Mouse (Mus musculus) B cell, adult 2 months (primary cell): ENCODE measurements at regions not wholly inside any gene's neighbourhood (a gene's known extent, or its start where the extent isn't known, plus 50 kb on each side); places are given as distances from the start of the nearest gene placed in this dataset.

Experiments
- DNase-seq, 2 experiments: peaks; one replicate each; pipeline ENCODE4 v3.0.0; 2022

DNA sequence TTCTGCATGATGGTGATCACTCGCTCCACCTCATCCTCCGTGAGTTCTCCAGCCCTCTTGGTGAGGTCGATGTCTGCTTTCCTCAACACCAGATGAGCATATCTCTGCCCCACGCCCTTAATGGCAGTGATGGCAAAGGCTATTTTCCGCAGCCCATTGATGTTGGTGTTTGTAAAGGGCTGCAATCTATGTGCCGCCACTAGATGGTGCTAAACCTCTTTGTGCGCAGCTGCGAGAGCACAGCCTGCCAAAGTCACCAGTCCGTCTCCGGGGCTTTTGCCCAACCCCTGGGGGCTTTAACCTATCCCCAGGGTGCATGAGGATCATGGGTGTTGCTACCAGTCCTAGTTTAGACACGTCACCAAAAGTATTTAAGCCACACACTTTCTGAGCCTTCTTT, 140.9 kb upstream of the Cts3 start:
- DNase-seq = peak; percentile 1 to 3

DNA sequence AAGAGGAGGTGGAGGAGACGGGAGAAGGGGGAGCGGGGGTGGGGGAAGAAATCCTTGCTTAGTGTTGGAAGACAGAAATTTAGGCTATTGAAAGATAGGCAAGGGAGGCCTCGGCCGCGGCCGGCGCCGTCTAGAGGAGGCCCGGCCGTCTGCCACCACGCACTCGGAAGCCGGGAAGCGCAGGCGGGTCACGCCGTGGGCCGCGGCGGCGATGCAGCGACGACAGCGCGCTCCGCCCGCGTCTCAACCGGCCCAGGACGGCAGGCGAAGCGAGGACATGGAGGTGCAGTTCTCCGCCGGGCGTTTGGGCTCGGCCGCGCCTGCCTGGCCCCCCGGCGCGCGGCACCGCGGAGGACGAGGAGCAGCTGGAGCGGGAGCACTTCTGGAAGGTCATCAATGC, 95.8 kb upstream of the Cts3 start:
- no peak for DNase-seq
